Mouse (Mus musculus) kidney, adult 8-10 months (tissue): Measurements from ENCODE around the gene Bcl2l11.
A peak's percentile ranks its signal among the peaks of the same experiment; 100 is the strongest.

ENCODE experiments used
- DNase-seq, 2 experiments: peaks; one replicate each; pipeline ENCODE4 v3.0.0; 2022

Gene Bcl2l11

DNA sequence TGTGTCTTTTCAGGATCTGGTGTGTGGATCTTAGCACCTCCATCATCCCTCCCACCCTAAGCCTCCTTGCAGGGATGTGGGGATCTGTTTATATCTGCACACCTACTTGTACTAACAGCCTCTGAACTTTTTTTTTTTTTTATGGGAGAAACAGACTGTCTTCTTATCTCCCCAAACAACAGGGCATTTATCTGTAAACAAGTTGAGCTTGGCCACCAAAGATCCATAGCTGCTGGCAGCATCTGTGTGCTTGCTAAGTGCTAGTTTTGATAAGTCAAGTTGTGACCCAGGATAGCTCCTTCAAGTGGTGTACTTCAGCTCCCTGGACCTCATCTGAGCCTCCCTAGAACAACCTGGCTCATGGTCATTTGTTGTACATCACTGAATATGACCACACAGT, 18.2 kb downstream of the Bcl2l11 start:
- no peak for DNase-seq

DNA sequence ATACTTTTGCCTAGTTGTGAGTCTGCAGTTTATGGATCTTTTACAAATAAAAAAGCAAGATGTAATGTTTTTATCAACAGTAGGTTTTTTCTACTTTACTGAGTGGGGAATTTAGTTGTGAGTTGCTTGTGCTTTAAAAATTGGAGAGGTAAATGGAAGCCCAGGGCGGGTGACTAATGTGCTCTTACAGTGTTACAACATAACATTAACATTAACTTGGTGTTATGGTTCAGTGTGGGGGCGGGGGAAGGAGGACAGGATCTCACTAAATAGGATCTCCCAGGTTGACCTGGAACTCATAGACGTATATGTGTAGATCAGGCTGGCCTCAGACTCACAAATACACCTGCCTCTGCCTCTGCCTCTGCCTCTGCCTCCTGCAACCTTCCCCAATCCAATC, 19.6 kb downstream of the Bcl2l11 start:
- no peak for DNase-seq

DNA sequence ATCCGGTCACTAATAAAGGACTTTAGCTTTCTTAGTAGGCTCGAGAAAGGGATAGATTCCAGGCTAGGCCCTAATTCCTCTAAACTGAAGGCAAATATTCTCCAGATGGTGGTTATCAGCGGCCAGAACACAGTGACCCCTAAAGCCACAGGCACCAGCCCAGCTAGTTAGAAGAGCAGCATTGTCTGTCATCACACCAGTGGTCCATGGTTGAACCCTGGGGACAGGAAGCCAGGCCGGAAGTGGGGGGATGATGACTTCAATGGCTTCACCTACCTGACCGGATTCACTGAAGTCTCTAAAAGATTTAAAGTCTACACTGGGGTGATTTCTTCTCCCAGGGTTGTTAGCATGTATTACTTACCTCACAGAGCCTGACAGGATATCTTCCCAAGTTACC, 23.8 kb downstream of the Bcl2l11 start:
- no peak for DNase-seq

DNA sequence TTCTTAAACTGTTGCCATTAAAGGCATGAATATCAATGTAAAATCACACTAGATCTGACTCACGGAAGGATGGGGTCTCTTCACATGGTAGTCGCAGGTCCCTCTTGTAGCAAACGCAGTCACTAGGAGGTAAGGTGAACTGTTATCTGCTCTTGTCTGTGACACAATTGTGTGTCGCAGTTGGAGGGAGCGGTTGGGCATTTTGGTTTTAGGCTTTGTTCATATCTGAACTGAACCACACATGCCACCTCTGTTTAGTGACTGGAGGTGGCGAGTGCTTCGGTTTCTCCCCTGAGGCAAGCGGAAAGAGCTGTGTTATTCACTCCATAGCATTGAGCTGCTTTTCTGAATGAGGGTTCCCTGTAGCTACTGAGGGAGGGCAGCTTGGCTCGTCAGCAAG, 26.4 kb downstream of the Bcl2l11 start:
- no peak for DNase-seq

- DNase-seq = no peak
These were observed 27.2 kb downstream of the Bcl2l11 start for GRCm38 (mm10) chr2:128152845-128153550.

- DNase-seq = no peak
These were observed 27.7 kb downstream of the Bcl2l11 start for GRCm38 (mm10) chr2:128153551-128153910.

GRCm38 (mm10) chr2:128155412-128156066, 29.7 kb downstream of the Bcl2l11 start:
- DNase-seq = peak in 1 of 2 experiments; percentile 34

- DNase-seq = no peak
These were observed 30.2 kb downstream of the Bcl2l11 start for GRCm38 (mm10) chr2:128156067-128156462.

DNA sequence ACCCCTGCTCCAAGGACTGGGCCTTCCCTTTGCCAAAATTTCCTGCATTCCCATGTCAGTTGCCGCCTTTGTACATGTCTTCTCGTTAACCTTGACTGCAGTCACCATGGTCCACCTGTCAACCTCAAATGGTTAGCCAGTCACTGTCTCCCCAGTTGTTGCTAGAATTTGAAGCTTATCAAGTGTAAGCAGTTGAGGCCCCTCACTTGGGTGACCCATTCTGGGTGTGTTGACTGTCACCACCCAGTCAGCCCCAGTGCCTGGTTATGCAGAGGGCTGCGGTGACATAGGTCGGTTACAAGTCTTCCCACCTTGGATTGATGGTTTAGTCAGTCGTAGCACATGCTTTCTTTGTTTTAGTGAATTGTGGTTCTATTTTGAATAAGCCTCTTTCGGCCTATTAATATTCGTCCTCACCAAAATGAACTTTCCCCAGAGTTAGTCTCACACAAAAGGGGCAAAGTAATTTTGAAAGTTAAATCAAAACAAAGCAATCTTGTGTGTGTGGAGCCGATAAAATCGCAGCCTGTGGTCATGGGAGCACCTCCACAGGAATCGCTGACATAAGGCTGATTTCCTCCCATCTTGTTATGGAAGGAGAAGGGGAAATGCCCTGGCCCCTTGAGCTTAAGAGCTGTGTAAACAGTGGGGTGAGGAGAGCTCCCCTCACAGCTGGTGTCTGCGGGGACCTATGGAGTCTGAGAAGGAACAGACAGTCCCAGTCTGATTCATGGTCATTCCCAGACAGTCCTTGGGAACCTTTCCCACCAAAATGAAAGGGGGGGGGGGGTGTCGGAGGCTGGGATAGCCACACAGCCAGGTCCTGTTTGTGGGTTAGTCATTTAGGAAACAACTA, 30.9 kb downstream of the Bcl2l11 start:
- DNase-seq = no peak

DNA sequence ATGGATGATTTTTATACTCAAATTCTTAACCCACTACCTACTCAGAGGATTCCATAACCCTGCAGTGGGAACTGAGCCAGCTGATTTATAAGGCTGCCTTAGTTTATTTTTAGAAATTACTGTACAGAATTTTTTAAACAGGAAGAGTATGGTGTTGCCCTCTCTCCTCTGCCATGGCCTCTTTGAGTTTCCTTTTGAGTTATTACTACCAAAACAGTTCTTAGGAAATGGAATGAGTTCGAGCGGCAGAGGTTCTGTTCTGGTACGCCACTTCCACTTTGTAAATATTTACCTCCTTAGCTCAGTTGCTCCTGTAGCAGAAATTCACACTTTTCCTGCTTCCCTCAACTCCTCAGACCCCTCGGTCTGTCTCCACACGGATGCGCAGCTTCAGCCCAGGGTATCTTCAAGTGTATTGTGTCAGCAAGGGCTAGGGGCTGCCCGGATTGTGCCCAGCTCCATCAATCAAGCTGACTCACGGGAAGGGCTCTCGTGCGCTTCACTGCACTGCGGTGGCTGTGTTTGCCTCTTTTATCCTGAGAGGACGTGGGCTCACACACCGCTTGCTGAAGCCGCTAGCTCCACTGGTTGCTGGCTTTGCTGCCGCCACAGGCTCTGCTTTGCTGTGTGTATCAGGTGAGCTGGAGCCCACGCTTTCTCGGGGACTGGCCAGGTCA, 33.0 kb downstream of the Bcl2l11 start:
- DNase-seq = no peak

DNA sequence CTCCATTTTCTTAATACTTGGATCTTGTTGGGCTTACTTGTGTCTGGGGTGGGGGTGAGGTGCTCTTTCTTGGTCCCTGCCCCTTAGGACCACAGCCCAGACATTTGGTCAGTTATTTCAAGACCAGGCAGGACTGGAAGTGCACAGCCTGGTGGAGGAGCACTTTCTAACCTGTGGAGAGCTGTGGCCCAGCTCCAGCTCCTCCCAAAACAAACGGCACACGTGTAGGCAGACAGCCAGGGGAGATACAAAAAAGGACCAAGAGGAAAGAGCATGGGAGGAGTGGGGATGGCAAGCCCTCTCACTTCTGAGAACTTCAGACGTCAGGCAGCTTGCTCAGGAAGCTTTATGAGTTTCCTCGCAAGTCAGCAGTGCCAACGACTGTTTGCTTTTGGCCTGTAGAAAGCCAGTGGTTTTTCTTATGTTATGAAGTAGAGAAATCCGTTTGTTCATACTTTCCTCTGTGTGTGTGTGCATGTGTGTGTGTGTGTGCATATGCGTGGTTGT, 33.8 kb downstream of the Bcl2l11 start:
- DNase-seq = no peak

DNA sequence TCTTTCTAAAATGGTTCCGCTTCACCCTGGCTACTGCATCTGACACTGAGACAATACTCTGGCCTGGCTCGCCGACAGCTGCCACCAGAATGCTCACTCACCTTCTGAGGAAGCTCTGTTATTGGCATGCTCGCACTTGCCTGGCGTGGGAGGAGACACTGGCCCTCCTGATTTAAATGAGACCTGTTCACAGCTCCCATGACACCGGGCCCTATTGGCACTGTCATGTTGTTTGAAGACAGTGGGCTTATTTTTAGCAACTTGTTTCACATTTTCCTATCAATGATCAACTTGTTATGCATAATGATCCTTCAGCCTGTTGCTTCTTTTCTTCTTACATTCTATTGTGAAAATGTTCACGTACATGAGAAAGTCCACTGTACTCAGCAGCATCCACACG, 37.3 kb downstream of the Bcl2l11 start:
- no peak for DNase-seq

DNA sequence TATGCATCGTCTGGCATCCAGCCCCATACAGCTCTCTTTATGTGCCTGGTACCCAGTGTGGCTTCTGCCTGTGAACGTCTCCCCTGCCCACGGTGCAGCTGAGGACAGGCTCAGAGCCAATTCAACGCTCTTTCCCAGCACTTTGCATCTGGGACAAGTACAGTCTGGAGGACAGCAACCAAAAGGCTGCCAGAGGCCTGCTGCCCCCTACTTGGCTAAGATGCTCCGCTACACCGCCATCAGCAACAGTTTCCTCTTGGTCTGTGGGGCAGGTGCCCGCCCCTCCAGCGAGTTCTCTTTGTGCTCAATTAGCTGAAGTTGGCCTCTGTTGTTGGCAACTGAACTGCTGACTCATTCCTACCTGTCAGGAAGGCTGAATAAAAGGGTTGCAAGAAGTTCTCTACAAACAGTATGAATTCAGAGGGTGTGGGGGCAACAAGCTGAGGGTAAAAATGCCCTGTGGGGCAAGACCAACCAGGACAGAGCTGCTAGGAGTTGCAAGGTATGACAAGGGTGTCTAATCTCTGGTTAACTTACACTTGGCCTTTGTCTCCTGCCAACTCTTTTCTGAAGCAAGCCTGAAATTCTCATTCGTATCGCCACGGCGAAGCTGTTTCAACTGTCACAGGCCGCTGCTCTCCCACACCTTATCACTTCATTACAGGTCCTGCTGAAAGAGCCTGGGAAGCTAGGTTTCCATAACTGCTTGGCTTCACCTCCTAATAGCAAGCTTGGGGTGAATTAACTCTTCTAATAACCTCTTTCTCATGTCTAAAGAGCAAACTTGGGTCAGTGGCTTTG, 41.0 kb downstream of the Bcl2l11 start:
- peak; percentile 54 for DNase-seq

- DNase-seq = no peak
These were observed 42.1 kb downstream of the Bcl2l11 start for GRCm38 (mm10) chr2:128167930-128168329.

GRCm38 (mm10) chr2:128169486-128169885, 43.6 kb downstream of the Bcl2l11 start:
- no peak for DNase-seq

DNA sequence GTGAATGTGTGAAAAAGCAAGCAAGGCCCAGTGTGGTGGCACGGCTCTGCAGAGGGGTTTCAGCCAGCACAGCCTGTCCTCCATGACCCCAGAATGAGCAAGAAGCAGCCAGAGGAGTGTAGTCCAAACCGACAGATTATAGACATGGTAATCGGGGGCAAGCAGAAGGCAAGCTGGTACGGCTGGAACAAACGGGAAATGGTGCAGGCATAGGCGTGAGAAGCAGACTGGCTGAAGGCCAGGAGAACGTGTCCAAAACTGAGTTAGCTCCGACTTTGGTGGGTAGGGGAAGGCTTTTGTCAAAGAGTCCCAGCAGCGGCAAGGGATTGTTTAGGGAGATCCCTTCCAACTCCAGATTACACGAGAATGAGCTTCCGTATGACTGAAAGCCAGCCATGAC, 44.1 kb downstream of the Bcl2l11 start:
- DNase-seq = no peak

DNA sequence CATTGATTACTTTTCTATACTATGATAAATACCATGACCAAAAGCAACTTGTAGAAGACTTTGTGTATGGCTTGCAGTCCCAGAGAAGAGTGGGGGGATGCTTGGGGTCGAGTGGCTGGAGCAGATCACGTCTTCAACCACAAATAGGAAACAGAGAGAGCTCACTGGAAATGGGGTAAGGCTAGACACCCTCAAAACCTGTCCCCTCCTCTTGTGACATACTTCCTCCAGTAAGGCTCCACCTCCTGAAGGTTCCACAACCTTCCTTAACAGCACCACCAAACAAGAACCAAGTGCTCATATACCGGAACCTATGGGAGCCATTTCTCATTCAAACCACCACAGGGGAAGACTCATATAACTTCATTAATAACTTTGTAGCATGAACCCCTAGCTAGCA, 44.8 kb downstream of the Bcl2l11 start:
- DNase-seq = no peak

DNA sequence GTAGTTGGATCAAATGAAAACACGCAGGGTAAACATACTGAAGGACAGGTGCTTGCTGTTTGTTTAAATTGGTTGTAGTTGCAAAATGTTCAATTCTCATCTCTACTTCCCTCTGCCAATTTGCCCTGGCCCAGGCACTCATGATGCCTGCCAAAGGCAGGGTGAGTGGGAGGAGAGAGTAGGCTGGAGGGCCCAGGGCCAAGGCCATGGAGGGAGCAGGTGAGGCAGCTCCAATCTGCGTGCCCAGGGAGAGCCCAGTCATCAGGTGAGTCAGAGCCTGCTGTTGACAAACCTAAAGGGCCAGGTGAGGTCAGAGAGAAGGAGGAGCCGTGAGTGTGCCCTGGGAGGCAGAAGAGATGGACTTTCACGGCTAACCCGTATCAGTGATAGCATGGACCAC, 46.4 kb downstream of the Bcl2l11 start:
- no peak for DNase-seq

- DNase-seq = no peak
These were observed 48.3 kb downstream of the Bcl2l11 start for GRCm38 (mm10) chr2:128174176-128174575.

GRCm38 (mm10) chr2:128174604-128175342, 48.9 kb downstream of the Bcl2l11 start:
- no peak for DNase-seq

- no peak for DNase-seq
These were observed 49.8 kb downstream of the Bcl2l11 start for GRCm38 (mm10) chr2:128175625-128176024.
